Mouse (Mus musculus) B cell, adult 62 days (primary cell): ENCODE data around the gene A630010A05Rik. TPM values are rescaled to one million over a fixed set of nuclear protein-coding genes. Genes with fewer than 3 reads are reported as not detected.

ENCODE experiments used
- total RNA-seq: library from RNA; stranded (reverse); gene quantifications from 4 replicates; pipeline ENCODE4 v1.2.4, GENCODE M21; 2023

Gene A630010A05Rik
- total RNA-seq = not detected in 4 replicates

GRCm38 (mm10) chr16:14562017-14562416 is at the start of gene A630010A05Rik:
TSS of gene A630010A05Rik (plus strand) at chr16:14562317.

Other genes with a start within 250 kb of the A630010A05Rik start
- gene Fopnl, start 244.9 kb upstream of the A630010A05Rik start, total RNA-seq = 32.9 to 36.2 TPM (median 36.0 TPM) in 4 replicates
- gene Abcc1, start 200.8 kb upstream of the A630010A05Rik start, total RNA-seq = 55.3 to 61.6 TPM (median 58.5 TPM) in 4 replicates